Mouse (Mus musculus) intestine, embryonic 15.5 days (tissue): ENCODE measurements at regions not wholly inside any gene's neighbourhood (a gene's known extent, or its start where the extent isn't known, plus 50 kb on each side); places are given as distances from the start of the nearest gene placed in this dataset.

Source experiments
- ATAC-seq: fragments of 200-750 bp; cut with Nextera tagmentation; 2 replicates; pipeline ENCODE4 v1.8.0; 2017; ENCODE audit warnings: moderate TSS enrichment, moderate library complexity
- H3K27ac ChIP-seq: fragments of 300-500 bp; sonication (generic); 2 replicates; pipeline ENCODE4 v1.5.1; 2015; ENCODE audit warnings: mild to moderate bottlenecking, inconsistent platforms
- H3K27me3 ChIP-seq: fragments of 300-500 bp; sonication (generic); replicated peaks from 2 replicates; pipeline ENCODE4 v1.6.1; 2015; ENCODE audit warnings: inconsistent platforms
- H3K36me3 ChIP-seq: fragments of 300-500 bp; sonication (generic); 2 replicates; pipeline ENCODE4 v1.6.1; 2015; ENCODE audit warnings: inconsistent platforms
- H3K4me1 ChIP-seq: fragments of 300-500 bp; sonication (generic); replicated peaks from 2 replicates; pipeline ENCODE4 v1.6.1; 2015; ENCODE audit warnings: inconsistent platforms
- H3K4me2 ChIP-seq: fragments of 300-500 bp; sonication (generic); replicated peaks from 2 replicates; pipeline ENCODE4 v1.6.1; 2015; ENCODE audit warnings: mild to moderate bottlenecking, inconsistent platforms
- H3K4me3 ChIP-seq: fragments of 300-500 bp; sonication (generic); replicated peaks from 2 replicates; pipeline ENCODE4 v1.5.1; 2015; ENCODE audit warnings: inconsistent platforms
- H3K9ac ChIP-seq: fragments of 300-500 bp; sonication (generic); 2 replicates; pipeline ENCODE4 v1.6.1; 2015; ENCODE audit warnings: inconsistent platforms
- H3K9me3 ChIP-seq: fragments of 300-500 bp; sonication (generic); 2 replicates; pipeline ENCODE4 v1.6.1; 2016; ENCODE audit warnings: inconsistent platforms
- WGBS: fragments of 180-500 bp; shearing (Covaris S2); methylation state at CpG from one replicate; pipeline ENCODE4 v1.1.7; 2015; 5-methylcytosine and 5-hydroxymethylcytosine counted together

DNA sequence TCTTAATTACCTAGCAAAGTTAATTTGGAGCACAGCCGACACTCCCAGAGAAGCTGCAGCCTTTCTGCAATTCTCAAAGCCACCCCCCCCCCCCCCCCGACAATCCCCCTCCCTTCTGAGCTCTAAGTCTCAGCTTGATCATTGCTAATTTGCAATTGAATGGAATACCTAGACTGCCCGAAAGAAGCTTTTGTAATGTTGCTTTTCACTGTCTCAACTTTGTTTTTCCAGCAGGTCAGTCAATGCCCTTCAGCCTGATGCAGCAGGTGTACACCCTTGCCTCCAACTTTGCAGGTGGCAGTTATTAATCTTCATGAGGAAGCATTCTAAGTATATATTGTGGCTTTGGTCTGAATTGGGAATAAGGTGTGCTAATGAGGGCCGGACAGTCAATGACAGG is 1006.6 kb upstream of the Gm8797 start:
- no peaks in the 10 kb centered on the region for H3K9me3 ChIP-seq
- H3K36me3 ChIP-seq = no peaks in the 10 kb centered on the region
- no peaks in the 10 kb centered on the region for H3K27me3 ChIP-seq
- no peak overlapping the region for H3K27ac ChIP-seq
- no peak overlapping the region for H3K9ac ChIP-seq
- no peak overlapping the region for H3K4me3 ChIP-seq
- 87% methylated on average over 4 of the region's 4 CpGs for WGBS
- no peak overlapping the region for H3K4me2 ChIP-seq
- ATAC-seq = no peak
- H3K4me1 ChIP-seq = no peaks in the 10 kb centered on the region

DNA sequence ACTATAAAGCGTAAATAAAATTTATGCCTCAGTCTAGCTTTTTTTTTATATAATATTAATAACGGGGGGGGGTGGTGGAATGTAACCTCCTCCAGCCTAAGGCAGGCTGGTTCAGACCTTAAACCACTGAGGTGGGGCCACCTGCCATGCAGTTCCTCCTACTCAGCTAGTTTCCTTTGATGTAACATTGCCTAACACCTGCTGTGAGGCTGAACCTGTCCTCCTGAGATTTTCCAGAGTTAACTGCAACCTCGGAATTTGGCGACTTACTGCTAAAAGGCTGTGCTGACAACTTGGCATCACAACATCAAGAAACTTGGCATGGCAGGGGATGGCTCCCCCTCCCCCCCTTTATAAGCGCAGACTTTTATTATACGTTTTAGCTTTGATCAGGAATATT is 1006.0 kb upstream of the Gm8797 start:
- no peak for ATAC-seq
- no peaks in the 10 kb centered on the region for H3K36me3 ChIP-seq
- no peak overlapping the region for H3K27ac ChIP-seq
- H3K27me3 ChIP-seq = no peaks in the 10 kb centered on the region
- H3K4me3 ChIP-seq = no peak overlapping the region
- H3K4me1 ChIP-seq = no peaks in the 10 kb centered on the region
- WGBS = 83% methylated on average over 6 of the region's 6 CpGs
- H3K9ac ChIP-seq = no peak overlapping the region
- no peak overlapping the region for H3K4me2 ChIP-seq
- no peaks in the 10 kb centered on the region for H3K9me3 ChIP-seq

DNA sequence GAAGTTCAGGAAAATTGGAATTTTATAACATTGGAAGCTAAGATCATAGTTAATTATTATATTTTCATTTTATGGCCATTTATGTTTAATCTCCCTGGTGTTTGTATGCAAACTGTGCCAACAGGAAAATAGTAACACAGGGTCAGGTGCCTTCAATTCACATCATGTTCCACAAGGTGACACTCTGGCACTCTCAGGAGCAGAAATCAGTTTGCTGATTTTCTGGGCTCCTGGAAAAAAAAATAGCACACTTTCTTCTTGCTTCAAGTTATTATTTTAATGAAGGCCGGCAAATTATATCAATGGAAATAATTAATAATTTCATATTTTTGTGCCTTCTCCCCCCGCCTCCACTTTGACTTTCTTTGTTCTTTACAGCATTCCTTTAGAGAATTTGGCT is 994.5 kb upstream of the Gm8797 start:
- Histone ChIP-seq H3K27me3 (no peaks in the 10 kb centered on the region), H3K4me3 (no peak overlapping the region), H3K27ac (no peak overlapping the region), H3K9me3 (no peaks in the 10 kb centered on the region), H3K9ac (no peak overlapping the region), H3K36me3 (no peaks in the 10 kb centered on the region), H3K4me2 (no peak overlapping the region), H3K4me1 (no peaks in the 10 kb centered on the region)
- 87% methylated on average over 2 of the region's 2 CpGs for WGBS
- ATAC-seq = no peak

DNA sequence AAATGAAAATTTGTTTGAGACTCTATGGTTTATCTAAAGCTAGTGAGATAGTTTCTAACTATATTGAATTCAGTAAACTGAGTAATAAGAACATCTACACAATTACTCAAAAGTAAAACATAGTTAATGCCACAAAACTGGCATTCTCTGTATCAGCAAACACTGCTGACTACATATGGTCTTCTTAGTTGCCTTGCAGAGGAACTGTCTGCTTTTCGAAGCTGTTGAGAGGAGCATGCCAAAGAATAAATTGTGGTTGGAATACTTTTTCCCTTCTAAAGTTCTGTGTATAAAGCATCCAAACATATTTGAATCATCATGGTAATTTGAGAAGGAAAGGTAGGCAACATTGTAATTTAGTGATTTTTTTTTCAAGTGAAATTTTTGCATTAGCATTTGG is 993.5 kb upstream of the Gm8797 start:
- Histone ChIP-seq H3K9ac (no peak overlapping the region), H3K27ac (no peak overlapping the region), H3K9me3 (no peaks in the 10 kb centered on the region), H3K27me3 (no peaks in the 10 kb centered on the region), H3K4me2 (no peak overlapping the region), H3K4me3 (no peak overlapping the region), H3K36me3 (no peaks in the 10 kb centered on the region), H3K4me1 (no peaks in the 10 kb centered on the region)
- WGBS = 76% methylated on average over 1 of the region's 1 CpGs
- ATAC-seq = no peak

DNA sequence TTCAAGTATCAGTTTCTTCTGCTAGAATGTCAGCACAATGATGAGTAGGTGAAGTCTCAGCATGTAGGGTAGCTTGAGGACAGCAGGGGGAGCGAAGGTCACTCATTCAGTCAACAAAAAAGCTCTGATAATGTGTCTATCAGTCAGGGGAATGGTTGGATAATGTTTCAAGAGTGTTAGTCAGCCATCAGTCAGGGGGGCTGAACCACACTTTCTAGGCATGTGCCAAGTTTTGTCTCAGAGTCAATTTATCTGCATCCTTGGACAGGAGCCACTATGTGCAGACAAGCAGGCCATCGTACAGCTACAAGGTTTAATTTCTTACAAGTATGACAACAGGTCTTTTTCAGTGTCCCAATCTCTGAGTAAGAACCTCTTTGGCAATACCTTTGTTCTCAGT is 987.5 kb upstream of the Gm8797 start:
- no peak for ATAC-seq
- 79% methylated on average over 2 of the region's 2 CpGs for WGBS

DNA sequence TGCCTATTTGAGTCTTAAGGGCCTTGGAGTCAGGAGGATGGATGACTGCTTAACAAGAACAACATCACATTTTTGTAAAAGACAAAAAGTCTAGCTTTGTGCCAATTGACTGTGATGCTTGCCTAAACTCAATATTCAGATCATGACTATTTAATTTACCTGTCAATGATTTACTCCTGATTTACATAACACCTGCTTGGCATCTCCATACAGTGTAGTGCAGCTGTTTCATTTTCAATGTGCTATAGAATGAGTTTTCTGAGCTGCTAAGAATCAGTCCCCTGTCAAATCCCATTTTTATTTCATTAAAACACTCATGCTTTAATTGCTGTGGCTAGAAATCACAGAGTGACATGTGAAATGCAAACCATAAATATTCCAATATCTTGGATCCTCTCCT is 974.0 kb upstream of the Gm8797 start:
- H3K9me3 ChIP-seq = no peaks in the 10 kb centered on the region
- H3K27me3 ChIP-seq = no peaks in the 10 kb centered on the region
- no peak overlapping the region for H3K27ac ChIP-seq
- no peak overlapping the region for H3K4me2 ChIP-seq
- no peak overlapping the region for H3K9ac ChIP-seq
- H3K4me3 ChIP-seq = no peak overlapping the region
- no peak for ATAC-seq
- H3K4me1 ChIP-seq = no peaks in the 10 kb centered on the region
- H3K36me3 ChIP-seq = no peaks in the 10 kb centered on the region

More for the DNA sequence above, 987.5 kb upstream of the Gm8797 start:
- Histone ChIP-seq H3K4me2 (no peak overlapping the region), H3K27me3 (no peaks in the 10 kb centered on the region), H3K9me3 (no peaks in the 10 kb centered on the region), H3K36me3 (no peaks in the 10 kb centered on the region), H3K27ac (no peak overlapping the region), H3K4me1 (no peaks in the 10 kb centered on the region), H3K4me3 (no peak overlapping the region), H3K9ac (no peak overlapping the region)

DNA sequence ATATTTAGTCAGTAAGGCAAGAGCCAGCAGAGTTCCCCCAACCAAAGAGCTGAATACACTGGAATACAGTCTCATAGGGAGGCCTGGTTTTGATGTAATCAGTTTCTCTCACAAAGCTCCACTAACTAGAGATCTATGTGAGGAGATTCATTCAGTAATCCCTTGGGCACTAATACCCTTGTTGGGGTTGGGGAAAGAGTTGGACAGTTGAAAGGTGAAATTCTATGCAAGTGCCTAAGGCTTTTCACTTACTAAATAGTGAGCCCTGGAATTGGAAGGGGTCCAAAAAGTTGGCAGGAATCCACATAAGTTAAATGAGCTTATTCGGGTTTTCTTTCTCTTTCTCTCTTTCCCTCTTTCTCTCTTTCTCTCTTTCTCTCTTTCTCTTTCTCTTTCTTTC is 965.4 kb upstream of the Gm8797 start:
- no peak overlapping the region for H3K4me2 ChIP-seq
- no peaks in the 10 kb centered on the region for H3K27me3 ChIP-seq
- H3K4me3 ChIP-seq = no peak overlapping the region
- no peaks in the 10 kb centered on the region for H3K36me3 ChIP-seq
- ATAC-seq = no peak
- 53% methylated on average over 1 of the region's 1 CpGs for WGBS
- H3K4me1 ChIP-seq = no peaks in the 10 kb centered on the region
- H3K9me3 ChIP-seq = no peaks in the 10 kb centered on the region
- H3K27ac ChIP-seq = no peak overlapping the region
- no peak overlapping the region for H3K9ac ChIP-seq

DNA sequence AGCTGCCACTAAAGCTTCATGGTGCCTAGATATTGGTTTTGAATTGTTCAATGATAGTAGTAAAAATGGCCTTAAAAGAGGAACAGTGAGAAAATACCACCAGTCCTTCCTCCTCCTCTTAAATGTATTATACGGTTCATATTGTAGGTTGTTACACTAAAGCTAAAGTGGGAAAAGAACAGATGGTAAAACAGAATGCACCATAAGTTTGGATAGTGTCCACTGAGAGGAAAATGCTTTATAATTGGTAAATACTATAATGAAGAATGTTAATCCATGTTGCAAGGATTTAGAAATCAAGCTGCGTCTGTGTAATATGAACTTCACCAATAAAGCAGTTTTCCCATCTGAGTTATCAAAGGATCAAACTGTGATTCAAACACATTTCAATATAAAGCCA is 957.5 kb upstream of the Gm8797 start:
- Histone ChIP-seq H3K36me3 (no peaks in the 10 kb centered on the region), H3K4me1 (no peaks in the 10 kb centered on the region), H3K9ac (no peak overlapping the region), H3K4me2 (no peak overlapping the region), H3K4me3 (no peak overlapping the region), H3K27ac (no peak overlapping the region), H3K9me3 (no peaks in the 10 kb centered on the region), H3K27me3 (no peaks in the 10 kb centered on the region)
- no peak for ATAC-seq
- WGBS = 89% methylated on average over 2 of the region's 2 CpGs

DNA sequence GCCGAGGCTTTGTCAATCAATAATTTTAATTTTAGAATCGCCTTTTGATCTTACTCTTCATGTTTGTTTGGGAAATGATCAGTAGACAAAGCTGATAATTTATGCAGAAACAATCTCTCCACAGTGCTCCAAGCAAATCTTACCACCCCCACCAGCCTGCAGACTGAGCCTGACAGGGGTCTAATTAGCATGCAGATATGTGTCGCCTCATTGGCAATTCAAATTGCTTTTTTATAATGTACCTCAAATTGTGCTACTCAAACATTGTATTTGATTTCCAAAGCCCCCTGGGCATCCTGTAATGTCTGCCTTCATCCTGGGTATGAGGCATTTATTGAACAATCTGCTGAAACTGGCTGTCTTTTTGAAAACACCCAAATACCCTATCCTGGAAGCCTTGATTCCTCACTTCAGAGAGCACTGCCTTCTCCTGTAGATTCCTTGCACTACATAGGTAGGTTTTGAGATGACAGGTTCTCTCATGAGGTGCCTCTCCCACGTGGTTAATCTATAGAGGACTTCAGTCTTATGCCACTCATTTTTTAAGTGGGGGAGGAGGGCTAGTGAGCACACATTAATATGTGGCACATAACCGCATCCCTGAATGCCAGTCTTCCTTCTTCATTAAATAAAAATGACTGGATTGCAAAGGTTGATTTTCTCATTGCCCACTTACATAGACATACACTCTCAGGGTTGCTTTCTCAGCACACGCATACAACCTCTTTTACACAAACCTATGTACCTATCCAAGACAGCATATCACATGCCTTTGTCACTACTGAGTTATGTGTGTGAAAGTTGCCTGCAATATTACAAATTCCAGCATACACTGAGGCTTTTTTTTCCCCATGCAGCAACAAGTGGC is 954.3 kb upstream of the Gm8797 start:
- H3K36me3 ChIP-seq = no peaks in the 10 kb centered on the region
- no peaks in the 10 kb centered on the region for H3K9me3 ChIP-seq
- ATAC-seq = no peak
- H3K4me1 ChIP-seq = no peaks in the 10 kb centered on the region
- no peaks in the 10 kb centered on the region for H3K27me3 ChIP-seq
- H3K4me2 ChIP-seq = no peak overlapping the region
- WGBS = 63% methylated on average over 6 of the region's 6 CpGs
- H3K4me3 ChIP-seq = no peak overlapping the region
- no peak overlapping the region for H3K27ac ChIP-seq
- no peak overlapping the region for H3K9ac ChIP-seq

DNA sequence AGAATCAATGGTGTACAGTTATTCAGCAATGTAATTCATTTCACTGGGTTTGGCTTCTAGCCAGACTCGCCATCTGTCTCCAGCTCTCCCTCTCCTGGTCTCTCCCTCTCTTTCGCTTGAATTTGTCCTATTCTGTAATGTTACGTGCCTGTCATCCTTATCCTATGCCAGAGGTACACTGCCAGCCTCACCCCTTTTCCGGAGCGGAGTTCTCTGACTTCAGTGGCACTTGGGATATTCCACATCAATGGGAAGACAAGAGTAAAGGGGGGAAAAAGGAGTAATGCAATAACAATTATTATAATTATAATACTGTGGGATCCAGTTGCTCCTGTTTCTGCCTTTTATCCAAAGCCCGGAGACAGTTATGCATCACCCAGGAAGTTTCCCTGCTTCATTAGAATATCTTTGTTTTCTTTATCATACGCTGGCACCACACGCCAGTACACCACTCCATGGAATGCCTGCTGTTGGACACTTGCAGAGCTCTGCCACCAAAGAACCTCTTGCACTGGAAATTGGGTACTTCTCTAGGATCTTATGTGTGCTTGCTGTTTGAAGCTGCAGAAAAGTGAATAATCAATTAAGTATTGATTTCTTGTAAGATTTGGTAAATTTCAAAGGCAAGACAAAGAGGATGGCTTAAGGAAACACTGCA is 953.6 kb upstream of the Gm8797 start:
- Histone ChIP-seq H3K27me3 (no peaks in the 10 kb centered on the region), H3K36me3 (no peaks in the 10 kb centered on the region), H3K4me3 (no peak overlapping the region), H3K4me2 (no peak overlapping the region), H3K4me1 (no peaks in the 10 kb centered on the region), H3K27ac (no peak overlapping the region), H3K9me3 (no peaks in the 10 kb centered on the region), H3K9ac (no peak overlapping the region)
- WGBS = 59% methylated on average over 8 of the region's 8 CpGs
- ATAC-seq = 0 out of 2 replicates have a peak, but pooled peaks have one; percentile 59

DNA sequence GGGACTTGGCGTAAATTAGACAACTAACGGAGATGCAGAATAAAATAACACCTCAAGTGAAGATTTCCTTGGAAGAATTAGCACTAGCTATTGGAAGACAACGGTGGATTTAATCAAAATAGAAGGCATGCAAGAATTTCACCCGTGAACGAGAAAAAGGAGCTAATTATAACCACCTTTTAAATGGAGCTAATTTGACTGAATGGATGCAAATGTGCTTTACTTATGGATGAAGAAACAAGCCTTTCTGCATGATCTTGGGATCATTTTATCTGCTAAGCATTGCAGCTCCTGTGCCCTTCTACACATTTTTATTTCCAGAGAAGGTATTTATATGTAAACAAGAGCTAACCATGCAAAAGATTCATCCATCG is 953.1 kb upstream of the Gm8797 start:
- H3K27me3 ChIP-seq = no peaks in the 10 kb centered on the region
- no peak overlapping the region for H3K4me2 ChIP-seq
- H3K9ac ChIP-seq = no peak overlapping the region
- no peak overlapping the region for H3K27ac ChIP-seq
- H3K9me3 ChIP-seq = no peaks in the 10 kb centered on the region
- H3K4me3 ChIP-seq = no peak overlapping the region
- no peaks in the 10 kb centered on the region for H3K36me3 ChIP-seq
- H3K4me1 ChIP-seq = no peaks in the 10 kb centered on the region
- 81% methylated on average over 6 of the region's 6 CpGs for WGBS
- ATAC-seq = no peak

DNA sequence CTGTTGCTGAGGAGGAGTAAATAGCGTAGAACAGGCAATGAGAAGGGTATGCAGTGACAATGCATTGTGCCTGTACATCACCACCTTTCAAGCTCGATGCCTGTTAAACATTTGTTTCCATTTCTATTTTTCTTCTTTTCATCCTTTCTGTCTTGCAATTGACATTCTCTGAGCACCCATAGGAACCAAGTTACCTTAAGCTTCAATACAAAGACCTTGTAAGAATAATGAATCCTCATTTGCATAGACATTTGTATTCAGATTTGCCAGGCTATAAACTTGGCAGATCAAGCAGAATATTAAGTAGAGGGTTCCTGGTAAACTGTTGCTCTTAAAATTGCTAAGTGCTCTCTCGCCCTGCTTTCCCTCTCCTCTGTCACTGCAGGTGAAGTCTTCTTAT is 952.2 kb upstream of the Gm8797 start:
- Histone ChIP-seq H3K4me2 (no peak overlapping the region), H3K27me3 (no peaks in the 10 kb centered on the region), H3K4me1 (no peaks in the 10 kb centered on the region), H3K9ac (no peak overlapping the region), H3K36me3 (no peaks in the 10 kb centered on the region), H3K9me3 (no peaks in the 10 kb centered on the region), H3K27ac (no peak overlapping the region), H3K4me3 (no peak overlapping the region)
- ATAC-seq = no peak
- WGBS = 77% methylated on average over 3 of the region's 3 CpGs

DNA sequence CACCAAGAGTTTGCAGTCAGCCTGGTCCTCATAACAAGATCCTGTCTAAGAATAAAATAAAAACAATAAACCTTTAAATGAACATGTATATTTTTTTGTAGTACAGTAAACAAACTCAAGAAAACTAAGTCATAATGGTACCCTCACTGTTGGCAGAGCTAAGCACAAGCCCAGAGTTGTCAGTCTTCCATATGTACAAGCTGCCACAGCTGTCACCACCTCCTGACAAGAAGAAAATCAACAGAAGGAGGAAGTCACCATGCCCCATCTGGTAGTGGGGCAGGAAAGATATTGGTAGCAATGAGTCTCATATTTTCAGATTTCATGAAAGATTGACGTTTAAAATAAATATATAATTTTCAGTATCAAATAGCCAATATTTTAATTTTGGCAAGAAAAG is 916.1 kb upstream of the Gm8797 start:
- Histone ChIP-seq H3K4me1 (no peaks in the 10 kb centered on the region), H3K36me3 (no peaks in the 10 kb centered on the region), H3K27ac (no peak overlapping the region), H3K9ac (no peak overlapping the region), H3K9me3 (no peaks in the 10 kb centered on the region), H3K4me3 (no peak overlapping the region), H3K27me3 (no peaks in the 10 kb centered on the region), H3K4me2 (no peak overlapping the region)
- WGBS = 91% methylated on average over 1 of the region's 1 CpGs
- no peak for ATAC-seq
